Mouse (Mus musculus) megakaryocyte, embryonic 14.5 days (primary cell): ENCODE data around the gene Fgf4. TPM values are rescaled to one million over a fixed set of nuclear protein-coding genes. Genes with fewer than 3 reads are reported as not detected.
"Not testable (repeated sequence)": the region's sequence is repeated elsewhere in the genome, so short reads cannot be mapped to it uniquely, and the experiment has no call there.

Experiments
- H3K27me3 ChIP-seq: replicated peaks from 2 replicates; pipeline ENCODE3; 2012; ENCODE audit warnings: inconsistent platforms
- H3K36me3 ChIP-seq: replicated peaks from 2 replicates; pipeline ENCODE3; 2012; ENCODE audit warnings: low read length, inconsistent platforms, mixed read lengths
- H3K4me1 ChIP-seq: 2 replicates; pipeline ENCODE4 v1.6.1; 2012; ENCODE audit warnings: inconsistent platforms
- H3K4me3 ChIP-seq: replicated peaks from 2 replicates; pipeline ENCODE3; 2012; ENCODE audit warnings: moderate library complexity, mild to moderate bottlenecking, inconsistent platforms
- H3K9me3 ChIP-seq: 2 replicates; pipeline ENCODE4 v1.6.1; 2012; ENCODE audit warnings: inconsistent platforms
- FLI1 ChIP-seq: IDR thresholded peaks from 2 replicates; pipeline ENCODE4 v1.6.1; 2012; ENCODE audit warnings: low read length, inconsistent platforms, mixed read lengths
- GATA1 ChIP-seq: IDR thresholded peaks from 3 replicates; pipeline ENCODE4 v1.6.1; 2012; ENCODE audit warnings: mixed read lengths, low read length, inconsistent platforms, borderline replicate concordance
- polyA plus RNA-seq: library from polyadenylated mRNA; stranded (reverse); fragments of >175 nt; gene quantifications from 2 replicates; pipeline ENCODE4 v1.2.3, GENCODE M21; 2012; ENCODE audit warnings: low replicate concordance; ENCODE audit not compliant: insufficient read depth

Fgf4 gene
- polyA plus RNA-seq, 1 experiment: not detected

GRCm38 (mm10) chr7:144864160-144864670 is 17.0 kb downstream of the Fgf4 start:
- Histone ChIP-seq H3K27me3 (peaks cover 90% of the 10 kb centered on the region), H3K4me1 (peaks cover 14% of the 10 kb centered on the region), H3K36me3 (no peaks in the 10 kb centered on the region), H3K9me3 (no peaks in the 10 kb centered on the region), H3K4me3 (no peak overlapping the region)
- TF ChIP-seq GATA1 (no peak), FLI1 (no peak)

DNA sequence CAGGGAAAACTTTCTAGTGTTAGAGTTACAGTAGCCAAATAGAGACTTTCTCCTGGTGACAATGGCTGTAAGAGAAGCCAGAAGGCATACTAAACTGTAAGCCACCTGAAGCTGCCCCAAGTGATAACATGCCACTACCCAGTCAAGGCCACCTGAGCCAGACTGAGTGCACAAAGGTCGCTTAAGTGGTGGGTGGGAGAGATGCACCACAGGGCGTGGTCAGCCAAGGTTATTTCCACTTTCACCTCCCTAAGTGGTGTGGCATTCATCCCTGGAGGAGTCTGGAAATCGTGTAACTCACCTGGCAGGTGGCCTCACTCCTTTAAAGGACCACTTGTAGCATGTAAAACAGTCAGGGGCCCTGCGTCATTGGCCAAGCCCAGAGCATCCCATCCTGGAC is 20.0 kb downstream of the Fgf4 start:
- H3K4me3 ChIP-seq: no peak overlapping the region
- H3K27me3 ChIP-seq: peaks cover 76% of the 10 kb centered on the region

GRCm38 (mm10) chr7:144867602-144868001 is 20.4 kb downstream of the Fgf4 start:
- H3K27me3 ChIP-seq: peaks cover 76% of the 10 kb centered on the region
- no peak overlapping the region for H3K4me3 ChIP-seq
- H3K36me3 ChIP-seq: no peaks in the 10 kb centered on the region
- peaks cover 9% of the 10 kb centered on the region for H3K4me1 ChIP-seq
- no peaks in the 10 kb centered on the region for H3K9me3 ChIP-seq
- TF ChIP-seq GATA1 (no peak), FLI1 (no peak)

More for the DNA sequence above, 20.0 kb downstream of the Fgf4 start:
- Histone ChIP-seq H3K4me1 (peaks cover 6% of the 10 kb centered on the region), H3K36me3 (no peaks in the 10 kb centered on the region), H3K9me3 (no peaks in the 10 kb centered on the region)
- TF ChIP-seq GATA1 (no peak), FLI1 (no peak)

DNA sequence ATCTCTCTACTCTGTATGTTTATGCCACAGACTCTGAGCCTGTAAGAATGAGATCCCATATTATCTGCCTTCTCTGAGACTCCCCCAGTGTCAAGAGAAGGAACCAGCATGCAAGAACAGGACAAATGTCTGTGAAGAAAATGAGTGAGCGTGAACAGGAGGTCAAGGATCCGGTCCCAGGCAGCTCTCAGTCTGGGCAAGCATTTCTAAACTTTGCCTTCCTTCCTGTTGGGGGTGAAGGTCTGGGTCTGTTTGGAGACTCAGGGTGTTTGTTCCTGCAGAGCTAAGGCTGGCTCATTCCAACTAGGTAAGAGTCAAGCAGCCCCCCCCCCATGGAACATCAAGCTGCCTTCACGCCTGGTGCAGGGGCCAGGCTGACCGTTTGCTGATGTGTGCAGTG is 25.3 kb downstream of the Fgf4 start:
- Histone ChIP-seq H3K4me3 (no peak overlapping the region), H3K27me3 (peaks cover 74% of the 10 kb centered on the region), H3K4me1 (peaks cover 27% of the 10 kb centered on the region), H3K36me3 (no peaks in the 10 kb centered on the region), H3K9me3 (no peaks in the 10 kb centered on the region)
- TF ChIP-seq FLI1: no peak
- no peak for TF ChIP-seq GATA1

GRCm38 (mm10) chr7:144873160-144873559 is 26.0 kb downstream of the Fgf4 start:
- TF ChIP-seq FLI1 (no peak), GATA1 (no peak)
- peaks cover 70% of the 10 kb centered on the region for H3K27me3 ChIP-seq
- no peak overlapping the region for H3K4me3 ChIP-seq
- peaks cover 27% of the 10 kb centered on the region for H3K4me1 ChIP-seq
- H3K9me3 ChIP-seq: no peaks in the 10 kb centered on the region
- H3K36me3 ChIP-seq: no peaks in the 10 kb centered on the region

DNA sequence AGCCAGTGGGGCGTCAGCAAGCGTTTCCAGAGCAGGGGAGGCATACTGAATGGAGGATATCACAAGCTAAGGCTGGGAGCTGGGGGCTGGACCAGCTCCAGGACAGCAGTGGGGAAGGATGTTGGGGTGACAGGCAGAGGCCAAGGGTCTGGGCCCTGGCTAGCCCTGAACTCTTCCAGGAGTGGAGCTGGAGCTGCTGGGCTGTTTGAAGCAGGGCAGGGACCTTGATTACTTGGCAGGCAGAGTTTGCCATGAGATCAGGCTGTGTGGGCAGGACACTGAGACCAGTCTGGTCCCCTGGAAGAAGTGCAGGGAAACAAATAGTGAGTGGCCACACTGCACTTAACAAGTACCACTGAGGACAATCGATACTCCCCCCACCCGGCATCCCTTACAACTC is 27.1 kb downstream of the Fgf4 start:
- TF ChIP-seq GATA1 (no peak), FLI1 (no peak)
- Histone ChIP-seq H3K36me3 (no peaks in the 10 kb centered on the region), H3K4me3 (no peak overlapping the region), H3K27me3 (peaks cover 68% of the 10 kb centered on the region), H3K9me3 (no peaks in the 10 kb centered on the region), H3K4me1 (peaks cover 27% of the 10 kb centered on the region)

DNA sequence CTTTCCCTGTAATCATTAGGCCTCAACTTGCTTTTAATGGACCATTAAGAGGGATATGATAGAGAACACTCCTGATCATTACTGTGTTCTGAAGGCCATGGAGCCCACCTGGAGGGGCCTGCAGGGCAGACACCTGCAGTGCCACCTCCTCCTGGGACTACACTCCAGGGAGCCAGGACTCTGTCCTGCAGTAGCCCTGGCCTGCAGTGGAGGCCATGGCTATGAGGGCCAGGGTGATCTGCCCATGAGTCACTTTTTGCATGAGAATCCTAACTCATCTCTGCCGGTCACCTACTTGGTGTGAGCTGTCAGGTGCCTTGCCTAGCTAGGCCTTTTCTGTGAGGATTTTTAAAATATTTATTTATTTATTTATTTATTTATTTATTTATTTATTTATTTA is 31.2 kb downstream of the Fgf4 start:
- Histone ChIP-seq H3K4me3 (no peak overlapping the region), H3K36me3 (no peaks in the 10 kb centered on the region), H3K27me3 (peaks cover 64% of the 10 kb centered on the region), H3K9me3 (no peaks in the 10 kb centered on the region), H3K4me1 (peaks cover 13% of the 10 kb centered on the region)
- TF ChIP-seq GATA1 (no peak), FLI1 (no peak)

- Histone ChIP-seq H3K27me3 (peaks cover 52% of the 10 kb centered on the region), H3K4me1 (no peaks in the 10 kb centered on the region), H3K9me3 (0 out of 2 replicates have a peak, but pooled peaks cover 6% of the 10 kb centered on the region), H3K36me3 (no peaks in the 10 kb centered on the region), H3K4me3 (no peak overlapping the region)
- TF ChIP-seq FLI1: no peak
- no peak for TF ChIP-seq GATA1
Measured at GRCm38 (mm10) chr7:144883106-144883505, 35.9 kb downstream of the Fgf4 start.

- Histone ChIP-seq H3K4me1 (no peaks in the 10 kb centered on the region), H3K36me3 (no peaks in the 10 kb centered on the region), H3K9me3 (0 out of 2 replicates have a peak, but pooled peaks cover 7% of the 10 kb centered on the region)
Measured at GRCm38 (mm10) chr7:144887672-144888071, 40.5 kb downstream of the Fgf4 start.

GRCm38 (mm10) chr7:144888564-144889299 is 41.6 kb downstream of the Fgf4 start:
- Histone ChIP-seq H3K4me3 (no peak overlapping the region), H3K4me1 (no peaks in the 10 kb centered on the region), H3K9me3 (0 out of 2 replicates have a peak, but pooled peaks cover 7% of the 10 kb centered on the region), H3K27me3 (peaks cover 58% of the 10 kb centered on the region), H3K36me3 (no peaks in the 10 kb centered on the region)
- TF ChIP-seq GATA1: no peak
- no peak for TF ChIP-seq FLI1

More at GRCm38 (mm10) chr7:144887672-144888071, 40.5 kb downstream of the Fgf4 start:
- Histone ChIP-seq H3K4me3 (no peak overlapping the region), H3K27me3 (peaks cover 63% of the 10 kb centered on the region)
- TF ChIP-seq FLI1: no peak
- no peak for TF ChIP-seq GATA1

DNA sequence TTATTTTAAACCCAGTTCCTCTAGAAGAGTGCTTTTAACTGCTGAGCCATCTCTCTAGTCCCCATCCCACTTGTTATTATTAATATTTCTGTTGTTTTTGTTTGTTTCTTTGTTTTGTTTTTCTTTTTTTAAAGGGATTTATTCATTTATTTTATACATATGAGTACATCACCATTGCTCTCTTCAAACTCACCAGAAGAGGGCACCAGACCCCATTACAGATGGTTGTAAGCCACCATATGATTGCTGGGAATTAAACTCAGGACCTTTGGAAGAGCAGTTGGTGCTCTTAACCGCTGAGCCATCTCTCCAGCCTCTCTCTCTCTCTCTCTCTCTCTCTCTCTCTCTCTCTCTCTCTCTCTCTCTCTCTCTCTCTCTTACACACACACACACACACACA is 43.5 kb downstream of the Fgf4 start:
- Histone ChIP-seq H3K4me1 (peaks cover 13% of the 10 kb centered on the region), H3K27me3 (peaks cover 56% of the 10 kb centered on the region)
- H3K4me3 ChIP-seq, H3K36me3 ChIP-seq, H3K9me3 ChIP-seq: not testable (repeated sequence)
